Mouse (Mus musculus) liver, embryonic 11.5 days (tissue): Measurements from ENCODE around the gene Dhfr. TPM values are rescaled to one million over a fixed set of nuclear protein-coding genes. Genes with fewer than 3 reads are reported as not detected.
A peak's percentile ranks its signal among the peaks of the same experiment; 100 is the strongest.

Experiments
- ATAC-seq: fragments of 200-750 bp; cut with Nextera tagmentation; replicated peaks from 2 replicates; pipeline ENCODE4 v1.8.0; 2017; ENCODE audit warnings: moderate number of reproducible peaks, mild to moderate bottlenecking, moderate TSS enrichment, moderate library complexity; ENCODE audit not compliant: low FRiP score
- DNase-seq: peaks from one replicate; pipeline ENCODE4 v3.0.0-alpha.2; 2017; ENCODE audit warnings: low spot score
- H3K27ac ChIP-seq: fragments of 300-500 bp; sonication (generic); 2 replicates; pipeline ENCODE4 v1.5.1; 2014; ENCODE audit warnings: mild to moderate bottlenecking, low read depth, low read length, control low read depth
- H3K27me3 ChIP-seq: fragments of 300-500 bp; sonication (generic); replicated peaks from 2 replicates; pipeline ENCODE4 v1.6.1; 2014; ENCODE audit warnings: low read length, mixed read lengths; ENCODE audit not compliant: control insufficient read depth, insufficient read depth
- H3K36me3 ChIP-seq: fragments of 300-500 bp; sonication (generic); 2 replicates; pipeline ENCODE4 v1.6.1; 2014; ENCODE audit warnings: mild to moderate bottlenecking, low read length, moderate library complexity, mixed read lengths; ENCODE audit not compliant: control insufficient read depth, insufficient read depth
- H3K4me1 ChIP-seq: fragments of 300-500 bp; sonication (generic); replicated peaks from 2 replicates; pipeline ENCODE4 v1.6.1; 2014; ENCODE audit warnings: low read length, mixed read lengths; ENCODE audit not compliant: control insufficient read depth, insufficient read depth
- H3K4me2 ChIP-seq: fragments of 300-500 bp; sonication (generic); 2 replicates; pipeline ENCODE4 v1.6.1; 2014; ENCODE audit warnings: mild to moderate bottlenecking, control low read depth, moderate library complexity
- H3K4me3 ChIP-seq: fragments of 300-500 bp; sonication (generic); 2 replicates; pipeline ENCODE4 v1.5.1; 2014; ENCODE audit warnings: low read depth, low read length, control low read depth
- H3K9ac ChIP-seq: fragments of 300-500 bp; sonication (generic); 2 replicates; pipeline ENCODE4 v1.6.1; 2014; ENCODE audit warnings: low read depth, low read length, control low read depth
- H3K9me3 ChIP-seq: fragments of 300-500 bp; sonication (generic); 2 replicates; pipeline ENCODE4 v1.6.1; 2016; ENCODE audit warnings: low read length, inconsistent platforms, mixed read lengths; ENCODE audit not compliant: control insufficient read depth
- WGBS: fragments of 180-500 bp; shearing (Covaris S2); extraction: QIAGEN DNeasy Blood & Tissue Kit; methylation state at CpG from one replicate; pipeline ENCODE4 v1.1.7; 2014; 5-methylcytosine and 5-hydroxymethylcytosine counted together
- polyA plus RNA-seq: library from polyadenylated mRNA; unstranded; fragments of >200 nt; fragmentation: Nextera tagmentation; extraction: Ambion mirVana; gene quantifications from 2 replicates; pipeline ENCODE4 v1.2.1, GENCODE M21; 2014

Gene Dhfr
- polyA plus RNA-seq = 30.1 and 31.3 TPM in 2 replicates

- Histone ChIP-seq H3K9ac (peak within 1 kb of the TSS; percentile 81), H3K4me2 (peak within 1 kb of the TSS; percentile 89), H3K4me1 (peaks cover 15% of the 10 kb centered on the region), H3K27ac (peak within 1 kb of the TSS; percentile 83), H3K36me3 (peaks cover 16% of the 10 kb centered on the region), H3K27me3 (no peaks in the 10 kb centered on the region), H3K9me3 (no peaks in the 10 kb centered on the region), H3K4me3 (peak within 1 kb of the TSS; percentile 81)
- peak; percentile 99 for DNase-seq
- peak; percentile 94 for ATAC-seq
- under 1% methylated on average over 73 of the region's 76 CpGs for WGBS
These were observed at the start of gene Dhfr, which contains the start of gene Msh3 for GRCm38 (mm10) chr13:92354456-92355271. TSS of gene Dhfr (plus strand) at chr13:92354726. TSS of gene Msh3 (minus strand) at chr13:92355003.

GRCm38 (mm10) chr13:92305680-92306079 lies 48.8 kb upstream of the Dhfr start, which contains the start of gene Gm20379:
TSS of gene Gm20379 (plus strand) at chr13:92305980.
- ATAC-seq = no peak
- 97% methylated on average over 11 of the region's 11 CpGs for WGBS
- no peaks in the 10 kb centered on the region; the same call in 1 of the 2 replicates for H3K4me1 ChIP-seq
- DNase-seq = no peak
- no peak within 1 kb of the TSS for H3K27ac ChIP-seq
- H3K36me3 ChIP-seq = peaks cover 5% of the 10 kb centered on the region; the same call in 1 of the 2 replicates
- no peak within 1 kb of the TSS for H3K4me3 ChIP-seq
- no peaks in the 10 kb centered on the region for H3K9me3 ChIP-seq
- no peak within 1 kb of the TSS for H3K9ac ChIP-seq
- H3K27me3 ChIP-seq = no peaks in the 10 kb centered on the region
- no peak within 1 kb of the TSS for H3K4me2 ChIP-seq

GRCm38 (mm10) chr13:92314613-92315012 lies 39.9 kb upstream of the Dhfr start:
- no peak overlapping the region for H3K9ac ChIP-seq
- 85% methylated on average over 5 of the region's 5 CpGs for WGBS

GRCm38 (mm10) chr13:92320770-92321169 lies 33.8 kb upstream of the Dhfr start:
- Histone ChIP-seq H3K4me2 (no peak overlapping the region), H3K4me3 (no peak overlapping the region), H3K27ac (no peak overlapping the region), H3K36me3 (peaks cover 4% of the 10 kb centered on the region; the same call in 1 of the 2 replicates), H3K9me3 (no peaks in the 10 kb centered on the region), H3K9ac (no peak overlapping the region), H3K4me1 (no peaks in the 10 kb centered on the region), H3K27me3 (no peaks in the 10 kb centered on the region)
- WGBS = 81% methylated on average over 5 of the region's 5 CpGs
- DNase-seq = no peak
- ATAC-seq = no peak

More at GRCm38 (mm10) chr13:92314613-92315012, 39.9 kb upstream of the Dhfr start:
- Histone ChIP-seq H3K27ac (no peak overlapping the region), H3K27me3 (no peaks in the 10 kb centered on the region), H3K4me1 (no peaks in the 10 kb centered on the region), H3K9me3 (no peaks in the 10 kb centered on the region), H3K36me3 (no peaks in the 10 kb centered on the region), H3K4me2 (no peak overlapping the region), H3K4me3 (no peak overlapping the region)
- ATAC-seq (no peak), DNase-seq (no peak)

- H3K4me2 ChIP-seq = no peak overlapping the region
- H3K4me1 ChIP-seq = no peaks in the 10 kb centered on the region
- ATAC-seq = no peak
These were observed 28.5 kb upstream of the Dhfr start for GRCm38 (mm10) chr13:92326030-92326429.

GRCm38 (mm10) chr13:92328000-92328399 lies 26.5 kb upstream of the Dhfr start:
- WGBS = 61% methylated on average over 2 of the region's 2 CpGs
- no peaks in the 10 kb centered on the region for H3K4me1 ChIP-seq

More at GRCm38 (mm10) chr13:92326030-92326429, 28.5 kb upstream of the Dhfr start:
- Histone ChIP-seq H3K4me3 (no peak overlapping the region), H3K9ac (no peak overlapping the region), H3K9me3 (no peaks in the 10 kb centered on the region), H3K36me3 (peaks cover 4% of the 10 kb centered on the region; the same call in 1 of the 2 replicates), H3K27me3 (no peaks in the 10 kb centered on the region), H3K27ac (no peak overlapping the region)
- DNase-seq = no peak
- WGBS = 60% methylated on average over 5 of the region's 5 CpGs

GRCm38 (mm10) chr13:92330621-92331020 lies 23.9 kb upstream of the Dhfr start:
- Histone ChIP-seq H3K9me3 (no peaks in the 10 kb centered on the region), H3K27ac (no peak overlapping the region), H3K27me3 (no peaks in the 10 kb centered on the region), H3K4me1 (no peaks in the 10 kb centered on the region), H3K4me3 (no peak overlapping the region), H3K36me3 (no peaks in the 10 kb centered on the region), H3K4me2 (no peak overlapping the region), H3K9ac (no peak overlapping the region)
- ATAC-seq (no peak), DNase-seq (no peak)
- over 99% methylated on average over 3 of the region's 3 CpGs for WGBS

More at GRCm38 (mm10) chr13:92328000-92328399, 26.5 kb upstream of the Dhfr start:
- H3K27ac ChIP-seq = no peak overlapping the region
- no peaks in the 10 kb centered on the region for H3K9me3 ChIP-seq
- no peak overlapping the region for H3K4me3 ChIP-seq
- no peaks in the 10 kb centered on the region for H3K27me3 ChIP-seq
- ATAC-seq (no peak; the same call in 1 of the 2 replicates), DNase-seq (no peak)
- no peak overlapping the region for H3K9ac ChIP-seq
- H3K4me2 ChIP-seq = no peak overlapping the region
- H3K36me3 ChIP-seq = no peaks in the 10 kb centered on the region

- Histone ChIP-seq H3K27me3 (no peaks in the 10 kb centered on the region), H3K27ac (no peak overlapping the region), H3K9ac (no peak overlapping the region), H3K4me3 (no peak overlapping the region), H3K4me1 (no peaks in the 10 kb centered on the region), H3K36me3 (no peaks in the 10 kb centered on the region), H3K4me2 (no peak overlapping the region), H3K9me3 (no peaks in the 10 kb centered on the region)
- ATAC-seq (no peak), DNase-seq (no peak)
- WGBS = 92% methylated on average over 15 of the region's 15 CpGs
These were observed 22.2 kb upstream of the Dhfr start for GRCm38 (mm10) chr13:92332103-92332879.
